Mouse (Mus musculus) monocyte, adult 5-6 weeks (primary cell): ENCODE measurements around the gene Fam193b. TPM values are rescaled to one million over a fixed set of nuclear protein-coding genes. Genes with fewer than 3 reads are reported as not detected.
A peak's percentile ranks its signal among the peaks of the same experiment; 100 is the strongest.

Experiments used
- ATAC-seq: fragments of 153-309, 156-312 bp; replicated peaks from 2 replicates; pipeline ENCODE4 v1.8.0; 2017; ENCODE audit warnings: mild to moderate bottlenecking; ENCODE audit not compliant: low TSS enrichment, insufficient number of reproducible peaks, severe bottlenecking, poor library complexity, low FRiP score
- total RNA-seq: library from RNA; stranded (forward); fragments of 200-1000, 200-491, 200-594 nt; gene quantifications from 3 replicates; pipeline ENCODE4 v1.2.3, GENCODE M21; 2017

Fam193b gene
- total RNA-seq, 1 experiment from 2014 or later = 40.6 TPM

GRCm38 (mm10) chr13:55510668-55511491, 60.0 kb downstream of the Fam193b start:
- no peak for ATAC-seq

GRCm38 (mm10) chr13:55510332-55510667, 60.6 kb downstream of the Fam193b start:
- ATAC-seq = peak; percentile 34; the same call in 1 of the 2 replicates

GRCm38 (mm10) chr13:55508531-55508930, 62.4 kb downstream of the Fam193b start:
- ATAC-seq = no peak

GRCm38 (mm10) chr13:55507877-55508276, 63.0 kb downstream of the Fam193b start:
- no peak for ATAC-seq

- ATAC-seq = no peak
These were observed 64.2 kb downstream of the Fam193b start for GRCm38 (mm10) chr13:55506697-55507096.

GRCm38 (mm10) chr13:55505810-55506209, 65.1 kb downstream of the Fam193b start:
- ATAC-seq = no peak

GRCm38 (mm10) chr13:55504390-55504789, 66.5 kb downstream of the Fam193b start:
- no peak for ATAC-seq

GRCm38 (mm10) chr13:55502405-55502804, 68.5 kb downstream of the Fam193b start:
- no peak for ATAC-seq

- no peak for ATAC-seq
These were observed 70.3 kb downstream of the Fam193b start for GRCm38 (mm10) chr13:55500575-55500974.

GRCm38 (mm10) chr13:55498906-55499305, 72.0 kb downstream of the Fam193b start:
- no peak for ATAC-seq

- ATAC-seq = no peak
These were observed 74.3 kb downstream of the Fam193b start for GRCm38 (mm10) chr13:55496661-55497060.

- ATAC-seq = no peak
These were observed 75.2 kb downstream of the Fam193b start for GRCm38 (mm10) chr13:55495702-55496101.

- no peak for ATAC-seq
These were observed 75.9 kb downstream of the Fam193b start for GRCm38 (mm10) chr13:55494883-55495621.

- no peak for ATAC-seq
These were observed 76.7 kb downstream of the Fam193b start for GRCm38 (mm10) chr13:55494257-55494656.

Other genes starting within 250 kb of the Fam193b start
- gene Rab24, start 249.2 kb downstream of the Fam193b start, total RNA-seq = 23.6 to 34.8 TPM (median 29.4 TPM) in 3 replicates
- 1.3 to 2.0 TPM (median 1.4 TPM) in 3 replicates for gene Mxd3, start 241.3 kb downstream of the Fam193b start, total RNA-seq
- 85.3 to 97.5 TPM (median 91.3 TPM) in 3 replicates for gene Lman2, start 208.3 kb downstream of the Fam193b start, total RNA-seq
- gene Rgs14, start 201.4 kb downstream of the Fam193b start, total RNA-seq = 21.8 to 43.9 TPM (median 40.8 TPM) in 3 replicates
- not detected in 3 replicates for gene Slc34a1, start 172.9 kb downstream of the Fam193b start, total RNA-seq
- not detected in 3 replicates for gene Pfn3, start 155.9 kb downstream of the Fam193b start, total RNA-seq
- 0.11 to 0.95 TPM in 2 of 3 replicates, not detected in the other for gene F12, start 144.3 kb downstream of the Fam193b start, total RNA-seq
- 179 to 219 TPM (median 207 TPM) in 3 replicates for gene Grk6, start 126.0 kb downstream of the Fam193b start, total RNA-seq
- 2.2 to 3.8 TPM in 2 of 3 replicates, not detected in the other for gene Prr7, start 106.9 kb downstream of the Fam193b start, total RNA-seq
- gene Dbn1, start 83.0 kb downstream of the Fam193b start, total RNA-seq = 0.58 TPM in 1 of 3 replicates, not detected in the others
- 4.7 to 13.5 TPM (median 10.5 TPM) in 3 replicates for gene Pdlim7, start 57.4 kb downstream of the Fam193b start, total RNA-seq
- 86.5 to 105 TPM (median 104 TPM) in 3 replicates for gene Dok3, start 41.8 kb downstream of the Fam193b start, total RNA-seq
- gene Ddx41, start 34.5 kb downstream of the Fam193b start, total RNA-seq = 67.7 to 76.2 TPM (median 71.8 TPM) in 3 replicates
- gene Tmed9, start 2.6 kb upstream of the Fam193b start, total RNA-seq = 150 to 192 TPM (median 183 TPM) in 3 replicates
- 23.1 to 47.1 TPM (median 26.2 TPM) in 3 replicates for gene B4galt7, start 28.8 kb upstream of the Fam193b start, total RNA-seq
- gene Caml, start 51.9 kb upstream of the Fam193b start, total RNA-seq = 26.6 to 41.4 TPM (median 37.6 TPM) in 3 replicates
- gene Ddx46, start 63.9 kb upstream of the Fam193b start, total RNA-seq = 123 to 183 TPM (median 145 TPM) in 3 replicates
- gene B230219D22Rik, start 122.0 kb upstream of the Fam193b start, total RNA-seq = 37.5 to 51.1 TPM (median 49.4 TPM) in 3 replicates
- gene Txndc15, start 143.5 kb upstream of the Fam193b start, total RNA-seq = 27.3 to 47.8 TPM (median 47.6 TPM) in 3 replicates
- gene Pcbd2, start 156.2 kb upstream of the Fam193b start, total RNA-seq = 18.4 to 47.8 TPM (median 21.5 TPM) in 3 replicates
- gene Catsper3, start 213.4 kb upstream of the Fam193b start, total RNA-seq = not detected in 3 replicates